Mouse (Mus musculus) forebrain, embryonic 14.5 days (tissue): Measurements from ENCODE around the gene Wipf1. TPM values are rescaled to one million over a fixed set of nuclear protein-coding genes. Genes with fewer than 3 reads are reported as not detected.
"Not testable (repeated sequence)": the region's sequence is repeated elsewhere in the genome, so short reads cannot be mapped to it uniquely, and the experiment has no call there.

Experiments
- ATAC-seq: fragments of 200-750 bp; cut with Nextera tagmentation; 2 replicates; pipeline ENCODE4 v1.8.0; 2017; ENCODE audit warnings: mild to moderate bottlenecking, moderate library complexity
- DNase-seq: peaks from one replicate; pipeline ENCODE4 v3.0.0-alpha.2; 2015; ENCODE audit warnings: low spot score
- H3K27ac ChIP-seq: fragments of 300-500 bp; sonication (generic); 2 replicates; pipeline ENCODE4 v1.5.1; 2014; ENCODE audit warnings: low read depth, mild to moderate bottlenecking, control low read depth, low read length, moderate library complexity
- H3K27me3 ChIP-seq: fragments of 300-500 bp; sonication (generic); replicated peaks from 2 replicates; pipeline ENCODE4 v1.6.1; 2014; ENCODE audit warnings: low read length, control low read depth, mixed read lengths; ENCODE audit not compliant: control insufficient read depth, insufficient read depth
- H3K36me3 ChIP-seq: fragments of 300-500 bp; sonication (generic); 2 replicates; pipeline ENCODE4 v1.6.1; 2014; ENCODE audit warnings: low read length, control low read depth; ENCODE audit not compliant: control insufficient read depth, insufficient read depth
- H3K4me1 ChIP-seq: fragments of 300-500 bp; sonication (generic); 2 replicates; pipeline ENCODE4 v1.6.1; 2014; ENCODE audit warnings: antibody characterized with exemption, low read length, control low read depth; ENCODE audit not compliant: control insufficient read depth, insufficient read depth
- H3K4me2 ChIP-seq: fragments of 300-500 bp; sonication (generic); 2 replicates; pipeline ENCODE4 v1.6.1; 2014; ENCODE audit warnings: mild to moderate bottlenecking, control low read depth, low read length
- H3K4me3 ChIP-seq: fragments of 300-500 bp; sonication (generic); 2 replicates; pipeline ENCODE4 v1.5.1; 2014; ENCODE audit warnings: low read depth, low read length, control low read depth
- H3K9ac ChIP-seq: fragments of 300-500 bp; sonication (generic); 2 replicates; pipeline ENCODE4 v1.6.1; 2014; ENCODE audit warnings: mild to moderate bottlenecking, low read length, control low read depth, moderate library complexity
- H3K9me3 ChIP-seq: fragments of 300-500 bp; sonication (generic); replicated peaks from 2 replicates; pipeline ENCODE4 v1.6.1; 2016; ENCODE audit warnings: low read length, control low read depth, mixed read lengths; ENCODE audit not compliant: control insufficient read depth
- WGBS: fragments of 180-500 bp; shearing (Covaris S2); extraction: QIAGEN DNeasy Blood & Tissue Kit; methylation state at CpG from one replicate; pipeline ENCODE4 v1.1.7; 2014; 5-methylcytosine and 5-hydroxymethylcytosine counted together
- polyA plus RNA-seq: library from polyadenylated mRNA; unstranded; fragments of >200 nt; fragmentation: Nextera tagmentation; extraction: Ambion mirVana; gene quantifications from 2 replicates; pipeline ENCODE4 v1.2.1, GENCODE M21; 2014

Gene Wipf1
- polyA plus RNA-seq, 1 experiment from 2014 or later = 2.5 TPM

DNA sequence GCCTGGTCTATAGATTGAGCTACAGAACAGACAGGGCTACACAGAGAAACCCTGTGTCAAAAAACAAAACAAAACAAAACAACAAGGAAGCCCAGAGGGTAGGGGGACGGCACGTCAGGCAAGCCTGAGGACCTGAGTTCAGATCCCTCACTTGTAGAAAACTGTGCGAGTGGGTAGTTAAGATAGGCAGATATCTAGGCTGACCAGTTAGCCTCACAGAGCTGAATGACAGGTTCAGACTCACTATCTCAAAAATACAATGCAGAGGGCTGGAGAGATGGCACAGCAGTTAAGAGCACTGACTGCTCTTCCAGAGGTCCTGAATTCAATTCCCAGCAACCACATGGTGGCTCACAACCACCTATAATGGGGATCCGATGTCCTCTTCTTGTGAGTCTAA, 23.2 kb downstream of the Wipf1 start:
- H3K27me3 ChIP-seq, H3K36me3 ChIP-seq, H3K4me1 ChIP-seq, H3K27ac ChIP-seq, DNase-seq, ATAC-seq, H3K4me2 ChIP-seq, H3K4me3 ChIP-seq, H3K9ac ChIP-seq, H3K9me3 ChIP-seq: not testable (repeated sequence)
- WGBS = 90% methylated on average over 4 of the region's 4 CpGs

DNA sequence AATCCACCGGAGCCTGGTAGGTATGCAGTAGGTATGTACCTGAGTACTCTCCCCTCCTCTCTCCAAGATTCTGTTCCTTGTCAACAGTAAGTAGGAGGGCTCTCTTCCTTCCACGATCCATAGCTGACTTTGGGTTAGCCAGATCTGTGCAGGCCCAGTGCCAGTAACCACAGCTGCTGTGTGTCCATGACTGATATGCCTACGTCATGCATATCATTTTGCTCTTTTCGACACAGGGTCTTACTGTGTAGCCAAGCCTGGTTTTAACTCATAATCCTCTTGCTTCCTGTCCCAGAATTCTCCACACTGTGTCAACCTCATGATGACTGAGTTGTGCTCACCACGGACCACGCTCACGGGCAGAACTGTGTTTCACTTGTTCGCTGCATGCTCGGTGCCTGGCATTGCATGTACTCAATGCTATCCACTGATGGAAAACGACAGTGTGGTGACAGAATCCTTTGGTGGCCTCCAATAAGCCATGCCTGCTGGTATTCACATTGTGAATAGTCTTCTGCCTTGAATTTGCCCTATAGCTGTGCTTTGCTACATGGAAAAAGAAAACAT, 26.6 kb downstream of the Wipf1 start:
- Histone ChIP-seq H3K27ac (no peak overlapping the region), H3K4me2 (no peak overlapping the region), H3K9ac (no peak overlapping the region), H3K9me3 (no peaks in the 10 kb centered on the region), H3K4me3 (no peak overlapping the region), H3K27me3 (no peaks in the 10 kb centered on the region), H3K36me3 (no peaks in the 10 kb centered on the region), H3K4me1 (no peaks in the 10 kb centered on the region)
- ATAC-seq (no peak), DNase-seq (no peak)
- 92% methylated on average over 10 of the region's 10 CpGs for WGBS

DNA sequence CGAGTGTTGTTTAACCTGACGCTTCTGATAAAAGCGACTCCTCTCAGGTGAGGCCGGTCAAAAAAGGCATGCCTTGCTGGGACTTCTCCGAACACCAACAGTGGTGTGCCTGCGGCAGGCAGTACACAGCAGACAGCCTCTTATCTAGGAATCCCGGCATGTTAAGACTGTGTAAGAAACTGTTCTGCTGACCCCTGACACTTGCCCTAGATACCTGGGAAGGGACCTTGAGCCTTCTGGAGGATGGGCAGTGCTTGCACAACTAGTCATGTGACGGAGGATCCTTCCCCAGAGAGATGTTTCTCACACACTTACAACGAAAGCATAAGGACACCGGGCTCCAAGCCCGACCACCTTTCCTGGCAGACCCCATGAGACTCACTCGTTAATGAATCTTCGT, 28.7 kb downstream of the Wipf1 start:
- Histone ChIP-seq H3K36me3 (no peaks in the 10 kb centered on the region), H3K27ac (no peak overlapping the region), H3K9me3 (no peaks in the 10 kb centered on the region), H3K4me2 (no peak overlapping the region), H3K4me1 (no peaks in the 10 kb centered on the region), H3K27me3 (no peaks in the 10 kb centered on the region), H3K9ac (no peak overlapping the region), H3K4me3 (no peak overlapping the region)
- ATAC-seq = no peak
- whole genome bisulfite sequencing = 89% methylated on average over 13 of the region's 13 CpGs
- DNase-seq = no peak

DNA sequence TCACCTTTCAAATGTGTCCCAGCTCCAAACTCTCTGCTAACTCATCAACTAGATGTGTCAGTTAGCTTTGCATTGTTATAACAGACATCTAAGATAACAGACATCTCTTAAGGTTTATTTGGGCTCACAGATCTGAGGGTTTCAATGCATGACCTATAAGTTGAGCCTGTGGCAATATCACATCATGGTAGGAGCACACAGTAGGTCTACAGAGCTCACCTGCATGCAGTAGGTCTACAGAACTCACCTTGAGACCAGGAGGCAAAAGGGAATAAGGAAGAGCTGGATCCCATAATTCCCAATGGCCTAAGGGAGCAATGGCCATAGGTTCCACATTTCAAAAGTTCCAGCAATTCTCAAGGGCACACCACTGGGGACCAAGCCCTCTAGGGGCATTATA, 31.2 kb downstream of the Wipf1 start:
- no peak for ATAC-seq
- H3K9me3 ChIP-seq = no peaks in the 10 kb centered on the region
- no peak overlapping the region for H3K27ac ChIP-seq
- no peaks in the 10 kb centered on the region for H3K4me1 ChIP-seq
- no peak overlapping the region for H3K4me2 ChIP-seq
- DNase-seq = no peak
- no peak overlapping the region for H3K9ac ChIP-seq
- H3K4me3 ChIP-seq = no peak overlapping the region
- H3K36me3 ChIP-seq = no peaks in the 10 kb centered on the region
- no peaks in the 10 kb centered on the region for H3K27me3 ChIP-seq

DNA sequence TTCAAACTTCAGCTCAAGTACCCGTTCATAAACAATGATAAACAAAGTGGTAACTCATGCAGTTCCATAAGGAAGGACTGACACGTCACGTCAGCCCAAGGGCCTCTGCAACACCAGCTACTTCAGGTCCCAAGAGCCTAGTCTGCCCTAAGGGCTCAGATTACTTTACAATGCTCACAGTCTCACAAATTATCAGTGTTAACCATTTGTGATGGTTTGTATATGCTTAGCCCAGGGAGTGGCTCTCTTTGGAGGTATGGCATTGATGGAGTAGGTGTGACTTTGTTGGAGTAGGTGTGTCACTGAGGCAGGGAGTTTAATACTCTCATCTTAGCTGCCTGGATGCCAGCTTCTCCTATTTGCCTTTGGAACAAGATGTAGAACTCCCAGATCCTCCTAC, 32.0 kb downstream of the Wipf1 start:
- no peak for ATAC-seq
- no peaks in the 10 kb centered on the region for H3K4me1 ChIP-seq
- no peaks in the 10 kb centered on the region for H3K36me3 ChIP-seq
- H3K4me3 ChIP-seq = no peak overlapping the region
- no peak overlapping the region for H3K4me2 ChIP-seq
- H3K9ac ChIP-seq = no peak overlapping the region
- WGBS = 87% methylated on average over 3 of the region's 3 CpGs
- H3K9me3 ChIP-seq = no peaks in the 10 kb centered on the region
- no peaks in the 10 kb centered on the region for H3K27me3 ChIP-seq
- H3K27ac ChIP-seq = no peak overlapping the region
- no peak for DNase-seq

DNA sequence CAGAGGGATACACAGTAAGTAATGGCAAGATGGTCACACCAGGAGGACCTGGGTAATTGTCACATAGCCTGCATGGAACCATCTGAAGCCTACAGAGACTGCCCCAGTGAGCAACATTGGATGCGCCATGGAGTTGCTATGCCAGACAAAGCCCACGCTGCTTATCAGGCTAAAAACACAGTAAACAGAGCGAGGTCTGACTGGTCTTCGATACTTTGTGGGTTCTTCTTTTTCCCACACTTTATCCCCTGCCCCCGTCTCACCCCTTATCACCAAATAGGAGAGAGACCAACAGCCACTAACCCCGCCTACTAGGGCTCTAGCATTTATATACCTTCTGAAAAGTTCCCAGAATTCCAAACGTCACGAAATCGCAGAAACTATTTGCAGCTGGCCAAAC, 32.6 kb downstream of the Wipf1 start:
- Histone ChIP-seq H3K4me2 (no peak overlapping the region), H3K9me3 (no peaks in the 10 kb centered on the region), H3K36me3 (no peaks in the 10 kb centered on the region), H3K9ac (no peak overlapping the region), H3K4me3 (no peak overlapping the region), H3K4me1 (no peaks in the 10 kb centered on the region), H3K27me3 (no peaks in the 10 kb centered on the region), H3K27ac (no peak overlapping the region)
- ATAC-seq (no peak), DNase-seq (no peak)
- 93% methylated on average over 9 of the region's 9 CpGs for WGBS

DNA sequence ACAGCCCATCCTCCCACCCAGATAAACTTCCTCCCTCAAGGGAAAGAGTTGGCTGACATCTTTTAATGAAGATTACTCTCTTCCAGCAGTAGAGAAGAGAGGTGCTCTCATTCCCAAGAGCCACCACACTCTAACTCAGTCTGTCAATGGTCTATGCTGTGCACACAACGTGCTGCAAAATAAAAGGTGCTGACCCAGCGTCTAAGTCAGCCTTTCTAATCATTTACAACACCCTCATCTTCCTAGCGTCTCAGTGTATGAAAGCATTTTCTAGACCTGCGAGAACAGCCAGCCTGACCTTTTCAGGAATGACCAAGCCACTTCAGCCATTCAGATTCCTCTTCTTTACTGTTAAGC, 33.2 kb downstream of the Wipf1 start:
- Histone ChIP-seq H3K4me1 (no peaks in the 10 kb centered on the region), H3K36me3 (no peaks in the 10 kb centered on the region), H3K4me2 (no peak overlapping the region), H3K27ac (no peak overlapping the region), H3K9ac (no peak overlapping the region), H3K27me3 (no peaks in the 10 kb centered on the region), H3K4me3 (no peak overlapping the region), H3K9me3 (no peaks in the 10 kb centered on the region)
- WGBS = 87% methylated on average over 4 of the region's 4 CpGs
- ATAC-seq (no peak), DNase-seq (no peak)

DNA sequence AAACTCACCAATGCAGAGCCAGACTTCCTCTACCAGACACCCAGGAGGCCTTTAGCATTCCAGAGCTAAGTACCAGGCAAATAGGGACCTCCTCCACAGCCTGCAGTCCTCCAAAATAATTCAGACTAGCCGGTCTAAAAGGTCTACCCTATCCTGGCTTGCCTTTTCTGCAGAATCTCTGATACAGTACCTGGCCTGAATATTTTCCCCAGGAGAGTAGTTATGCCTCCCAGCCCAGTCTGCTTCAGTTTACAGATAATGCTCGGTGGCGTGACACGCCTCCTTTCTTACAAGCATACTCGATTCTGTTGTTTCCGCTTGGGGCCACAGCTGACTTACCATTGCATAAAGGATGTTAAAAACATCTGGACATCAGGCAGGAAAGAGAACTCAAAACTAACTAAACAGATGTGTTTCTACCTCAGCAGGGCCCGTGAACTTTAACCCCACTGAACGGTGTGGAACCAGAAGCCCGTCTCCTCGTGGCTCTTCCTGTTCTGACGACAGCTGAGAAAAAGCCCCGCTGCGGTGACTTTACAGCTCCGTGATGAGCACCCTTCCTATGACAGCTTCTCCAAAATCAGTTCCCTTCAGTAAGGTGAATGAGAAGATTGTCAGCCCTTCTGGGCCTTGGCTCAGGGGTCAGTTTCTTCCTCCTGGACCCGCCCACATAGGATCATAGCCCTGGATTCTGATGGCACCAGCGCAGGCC, 33.8 kb downstream of the Wipf1 start:
- no peaks in the 10 kb centered on the region for H3K36me3 ChIP-seq
- no peak overlapping the region for H3K4me3 ChIP-seq
- H3K9ac ChIP-seq = no peak overlapping the region
- no peaks in the 10 kb centered on the region for H3K4me1 ChIP-seq
- DNase-seq (no peak), ATAC-seq (no peak)
- 85% methylated on average over 16 of the region's 16 CpGs for WGBS
- H3K27me3 ChIP-seq = no peaks in the 10 kb centered on the region
- H3K4me2 ChIP-seq = no peak overlapping the region
- no peaks in the 10 kb centered on the region for H3K9me3 ChIP-seq
- H3K27ac ChIP-seq = no peak overlapping the region

DNA sequence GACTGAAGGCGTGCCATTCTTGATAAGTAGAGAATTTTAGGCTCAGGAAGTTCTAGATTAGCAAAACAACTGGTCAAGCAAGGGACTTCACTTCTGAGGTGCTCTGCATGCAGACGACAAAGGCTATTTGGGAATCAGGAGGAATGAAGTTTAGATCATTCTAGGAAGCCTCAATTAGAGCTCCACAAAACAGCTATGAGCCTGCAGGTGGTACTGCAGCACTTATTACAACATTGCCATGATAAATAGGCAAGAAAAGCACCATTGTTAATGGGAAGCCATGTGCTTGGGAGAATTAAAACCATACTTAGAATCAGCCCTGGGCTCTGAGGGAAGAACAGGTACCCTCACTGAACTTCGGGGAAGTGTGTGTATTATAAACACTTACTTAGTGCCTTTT, 36.0 kb downstream of the Wipf1 start:
- WGBS = 52% methylated on average over 3 of the region's 3 CpGs
- no peak for ATAC-seq
- no peak overlapping the region for H3K4me3 ChIP-seq

More for the DNA sequence above, 36.0 kb downstream of the Wipf1 start:
- Histone ChIP-seq H3K4me1 (no peaks in the 10 kb centered on the region), H3K4me2 (no peak overlapping the region), H3K27ac (no peak overlapping the region), H3K36me3 (no peaks in the 10 kb centered on the region), H3K27me3 (no peaks in the 10 kb centered on the region), H3K9ac (no peak overlapping the region), H3K9me3 (no peaks in the 10 kb centered on the region)
- no peak for DNase-seq
